Mouse (Mus musculus): Measurements from ENCODE around the gene Zfp385c.

- TF ChIP-seq CTCF (IDR thresholded peaks at IDR 0.05; ENCODE audit: low read depth) (no peak), EP300 (IDR thresholded peaks at IDR 0.05; ENCODE audit: low read depth) (no peak)
Observed at GRCm38 (mm10) chr11:100710977-100711376, 18.7 kb upstream of the Zfp385c start.

Data from liver, embryonic 14.5 days (tissue).